Mouse (Mus musculus) ES-Bruce4 (cell line): Measurements from ENCODE around the gene Arhgap21. TPM values are rescaled to one million over a fixed set of nuclear protein-coding genes. Genes with fewer than 3 reads are reported as not detected.

Experiments used
- H3K27ac ChIP-seq: 2 replicates; pipeline ENCODE4 v1.5.1; 2012; ENCODE audit warnings: low read length, inconsistent platforms; ENCODE audit not compliant: insufficient read depth
- H3K27me3 ChIP-seq: 2 replicates; pipeline ENCODE4 v1.6.1; 2012; ENCODE audit warnings: mild to moderate bottlenecking, low read length, inconsistent platforms; ENCODE audit not compliant: control insufficient read depth, poor library complexity, insufficient read depth, severe bottlenecking
- H3K36me3 ChIP-seq: 2 replicates; pipeline ENCODE4 v1.6.1; 2012; ENCODE audit warnings: inconsistent platforms, mild to moderate bottlenecking, low read length, moderate library complexity; ENCODE audit not compliant: control insufficient read depth, poor library complexity, insufficient read depth, severe bottlenecking
- H3K4me1 ChIP-seq: one replicate; pipeline ENCODE4 v1.8.1; 2011; ENCODE audit warnings: low read length; ENCODE audit not compliant: control insufficient read depth, insufficient read depth
- H3K4me3 ChIP-seq: 2 replicates; pipeline ENCODE4 v1.5.1; 2011; ENCODE audit warnings: low read depth, mild to moderate bottlenecking, low read length
- H3K9ac ChIP-seq: 2 replicates; pipeline ENCODE4 v1.6.1; 2012; ENCODE audit warnings: low read depth, mild to moderate bottlenecking, inconsistent platforms; ENCODE audit not compliant: poor library complexity, severe bottlenecking
- H3K9me3 ChIP-seq: replicated peaks from 2 replicates; pipeline ENCODE4 v1.6.1; 2012; ENCODE audit warnings: mild to moderate bottlenecking, low read length, inconsistent platforms; ENCODE audit not compliant: control insufficient read depth, poor library complexity, insufficient read depth, severe bottlenecking
- CTCF ChIP-seq: IDR thresholded peaks from one replicate; pipeline ENCODE4 v1.8.1; 2011; ENCODE audit warnings: low read depth, low read length
- EP300 ChIP-seq: IDR thresholded peaks from 2 replicates; pipeline ENCODE4 v1.6.1; 2011; ENCODE audit warnings: low read depth, low read length; ENCODE audit not compliant: insufficient read depth
- POLR2A ChIP-seq: IDR thresholded peaks from one replicate; pipeline ENCODE4 v1.8.1; 2011; ENCODE audit warnings: low read length; ENCODE audit not compliant: insufficient read depth
- polyA plus RNA-seq: library from polyadenylated mRNA; stranded (reverse); fragments of >200 nt; gene quantifications from 2 replicates; pipeline ENCODE4 v1.2.4, GENCODE M21; 2011; ENCODE audit warnings: low read depth; ENCODE audit not compliant: missing spikeins, insufficient read depth, insufficient read length

Gene Arhgap21
- polyA plus RNA-seq, 1 experiment: 154 TPM

DNA sequence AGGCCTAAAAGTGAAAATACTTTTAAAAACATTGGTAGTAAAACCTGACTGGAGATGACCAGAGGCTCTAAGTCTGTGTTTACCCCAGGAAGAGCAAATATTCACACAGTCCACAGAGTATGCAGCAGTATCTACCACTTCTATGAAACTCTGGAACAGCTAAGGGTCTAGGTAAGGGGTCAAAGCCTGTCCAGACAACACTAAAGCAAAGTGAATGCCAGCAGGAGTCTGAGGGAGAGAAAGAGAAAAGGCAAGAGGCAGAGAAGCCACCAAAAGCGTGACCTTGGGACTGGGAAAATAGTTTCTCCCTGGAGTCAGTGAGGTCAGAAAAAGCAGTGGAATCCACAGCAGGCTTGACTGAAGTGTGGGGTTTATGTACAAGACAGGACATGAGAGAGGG is 21.6 kb downstream of the Arhgap21 start:
- TF ChIP-seq POLR2A: no peak
- TF ChIP-seq CTCF: no peak
- no peak for TF ChIP-seq EP300
- H3K36me3 ChIP-seq: no peaks in the 10 kb centered on the region
- H3K9ac ChIP-seq: no peak overlapping the region

DNA sequence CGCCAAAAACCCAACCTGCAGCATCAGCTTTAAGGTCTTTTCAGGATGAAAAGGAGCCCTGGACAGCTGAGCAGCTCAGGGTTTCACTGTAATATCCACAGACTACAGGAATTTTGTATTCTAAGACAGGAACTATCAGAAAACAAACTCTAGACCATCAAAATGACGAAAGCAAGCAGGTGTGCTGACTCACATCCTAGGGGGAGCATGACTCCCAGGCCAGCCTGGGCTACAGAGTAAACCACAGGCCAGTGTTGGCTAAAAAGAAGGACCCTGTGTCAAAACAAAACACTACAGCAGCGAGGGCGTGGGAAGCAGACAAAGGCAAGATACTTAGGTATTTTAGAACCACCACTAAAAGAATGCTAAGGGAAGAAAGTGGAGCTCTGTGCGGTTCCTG is 23.1 kb downstream of the Arhgap21 start:
- peak overlapping the region; percentile 26; the same call in 1 of the 2 replicates for H3K27ac ChIP-seq
- TF ChIP-seq POLR2A: no peak
- H3K27me3 ChIP-seq: no peaks in the 10 kb centered on the region
- H3K36me3 ChIP-seq: no peaks in the 10 kb centered on the region
- peaks cover 4% of the 10 kb centered on the region for H3K4me1 ChIP-seq
- no peaks in the 10 kb centered on the region for H3K9me3 ChIP-seq
- no peak overlapping the region for H3K9ac ChIP-seq
- no peak overlapping the region for H3K4me3 ChIP-seq

More for the DNA sequence above, 21.6 kb downstream of the Arhgap21 start:
- Histone ChIP-seq H3K9me3 (no peaks in the 10 kb centered on the region), H3K4me3 (no peak overlapping the region), H3K4me1 (peaks cover 4% of the 10 kb centered on the region), H3K27ac (no peak overlapping the region), H3K27me3 (no peaks in the 10 kb centered on the region)

DNA sequence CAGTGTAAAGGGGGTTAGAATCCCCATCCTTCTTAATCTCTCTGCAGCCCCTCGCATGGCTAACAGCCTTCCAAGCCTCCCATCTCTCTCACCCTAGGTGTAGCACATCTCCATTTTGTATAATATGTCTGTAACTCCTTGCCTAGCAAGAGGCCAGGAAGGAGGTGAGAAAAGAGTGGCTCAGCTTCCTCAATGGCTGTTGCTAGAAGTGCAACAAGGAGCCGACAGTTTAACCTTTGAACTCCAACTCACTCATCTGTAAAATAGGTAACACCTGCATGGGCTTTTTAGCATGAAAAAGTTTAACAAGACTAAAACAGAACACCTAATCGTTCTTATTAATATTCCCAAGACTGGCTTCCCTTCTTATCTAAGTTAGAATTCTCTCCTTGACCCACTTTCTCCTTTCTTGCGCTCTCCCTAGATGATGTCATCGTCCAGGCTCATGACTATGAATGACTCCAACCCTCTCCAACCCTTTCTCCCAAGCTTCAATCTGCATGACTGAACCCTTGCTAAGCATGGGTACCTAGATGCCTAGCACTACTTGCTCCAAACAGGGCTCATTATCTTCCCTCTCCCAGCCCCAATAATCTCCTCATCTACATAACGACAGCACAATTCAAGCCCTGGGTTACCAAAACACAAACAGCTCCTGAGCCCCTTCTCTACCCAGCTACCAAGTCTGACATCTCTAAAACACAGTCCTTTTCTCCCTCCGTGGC is 24.8 kb downstream of the Arhgap21 start:
- TF ChIP-seq EP300: no peak
- TF ChIP-seq POLR2A: no peak
- TF ChIP-seq CTCF: no peak
- H3K36me3 ChIP-seq: no peaks in the 10 kb centered on the region
- peaks cover 7% of the 10 kb centered on the region for H3K4me1 ChIP-seq

DNA sequence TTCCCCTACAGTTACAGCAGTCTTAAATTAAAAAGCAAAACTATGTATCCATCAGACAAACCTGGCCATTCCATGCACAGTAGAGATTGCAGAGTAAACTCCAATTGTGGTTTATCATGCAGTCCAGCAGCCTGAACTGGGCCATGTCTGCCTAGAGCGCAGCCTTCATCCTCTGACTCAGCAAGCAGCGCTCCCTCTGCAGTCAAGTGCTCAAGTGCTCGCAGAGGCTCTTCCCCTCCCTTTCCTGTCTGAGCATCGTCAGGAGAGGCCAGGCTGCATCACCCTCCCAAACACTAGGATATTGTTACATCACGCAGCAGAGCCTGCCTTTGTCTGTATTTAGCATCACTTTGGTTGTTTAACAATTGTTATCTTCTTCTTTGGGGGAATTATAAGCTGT is 25.5 kb downstream of the Arhgap21 start:
- no peak overlapping the region for H3K4me3 ChIP-seq
- no peak overlapping the region; the same call in 1 of the 2 replicates for H3K27ac ChIP-seq
- no peak overlapping the region for H3K9ac ChIP-seq
- H3K36me3 ChIP-seq: no peaks in the 10 kb centered on the region
- no peaks in the 10 kb centered on the region for H3K27me3 ChIP-seq
- TF ChIP-seq CTCF (no peak), EP300 (peak; percentile 66; the same call in 1 of the 2 replicates)
- H3K4me1 ChIP-seq: peaks cover 9% of the 10 kb centered on the region
- no peaks in the 10 kb centered on the region for H3K9me3 ChIP-seq

More for the DNA sequence above, 24.8 kb downstream of the Arhgap21 start:
- H3K9ac ChIP-seq: no peak overlapping the region
- H3K27ac ChIP-seq: peak overlapping the region; percentile 82
- no peaks in the 10 kb centered on the region for H3K27me3 ChIP-seq
- no peak overlapping the region for H3K4me3 ChIP-seq
- H3K9me3 ChIP-seq: no peaks in the 10 kb centered on the region

DNA sequence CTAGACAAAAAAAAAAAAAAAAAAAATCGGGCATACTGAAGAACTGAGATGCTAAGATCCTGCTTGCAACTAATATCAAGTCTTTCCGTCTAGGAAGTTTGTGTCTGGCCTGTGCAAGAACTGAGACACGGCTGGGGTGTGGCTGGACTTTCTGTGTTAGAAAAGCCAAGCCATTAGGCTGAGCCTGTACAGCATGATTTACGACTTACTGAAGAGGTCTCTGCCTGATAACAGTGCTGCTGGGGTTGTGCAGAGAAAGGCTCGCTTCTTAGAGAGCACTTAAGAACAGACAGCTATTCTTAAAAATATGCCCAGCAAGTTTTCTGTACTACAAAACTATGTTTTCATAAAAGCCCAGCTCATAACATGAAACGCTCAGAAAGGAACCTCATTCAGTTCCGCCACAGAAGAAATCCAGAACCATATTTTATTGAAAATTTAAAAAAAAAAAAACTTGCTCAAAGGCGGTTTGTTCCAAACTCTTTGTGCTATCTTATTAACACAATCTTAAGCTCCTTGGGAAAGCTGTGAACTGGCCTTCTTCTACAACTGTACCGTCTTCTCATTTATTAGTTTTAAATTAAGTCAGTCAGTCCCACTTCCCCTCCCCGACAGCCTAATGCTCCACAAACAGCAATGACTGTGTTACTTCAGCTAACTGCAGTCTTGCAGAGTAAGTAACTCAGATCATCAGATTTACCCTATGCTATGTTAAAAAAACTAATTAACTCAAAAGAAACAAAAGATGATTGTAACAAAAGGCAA is 26.1 kb downstream of the Arhgap21 start:
- no peak overlapping the region for H3K27ac ChIP-seq
- H3K9ac ChIP-seq: no peak overlapping the region
- no peak for TF ChIP-seq POLR2A
- H3K27me3 ChIP-seq: no peaks in the 10 kb centered on the region
- peaks cover 9% of the 10 kb centered on the region for H3K4me1 ChIP-seq
- H3K4me3 ChIP-seq: no peak overlapping the region
- no peaks in the 10 kb centered on the region for H3K9me3 ChIP-seq
- no peaks in the 10 kb centered on the region for H3K36me3 ChIP-seq

DNA sequence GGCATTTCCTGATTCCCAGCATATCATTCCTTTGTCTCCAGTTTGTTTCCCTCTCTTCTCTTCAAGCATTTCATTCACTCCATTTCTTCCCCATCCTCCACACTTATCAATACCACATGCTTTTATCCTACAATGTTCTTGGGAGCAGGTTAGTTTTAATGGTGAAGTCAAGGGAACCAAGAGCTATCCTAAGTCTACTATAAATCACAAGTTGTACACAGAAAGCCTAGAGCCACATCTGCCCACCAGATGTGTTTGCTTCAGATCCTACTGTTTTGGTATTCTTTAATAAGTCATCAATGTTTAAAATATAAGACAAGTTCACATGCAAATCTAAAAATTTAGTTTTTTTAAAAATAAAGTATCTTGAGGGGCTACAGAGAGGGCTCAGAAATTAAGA is 27.6 kb downstream of the Arhgap21 start:
- TF ChIP-seq CTCF (no peak), POLR2A (no peak), EP300 (no peak)
- Histone ChIP-seq H3K9me3 (no peaks in the 10 kb centered on the region), H3K4me1 (peaks cover 13% of the 10 kb centered on the region), H3K4me3 (no peak overlapping the region), H3K27ac (no peak overlapping the region), H3K27me3 (no peaks in the 10 kb centered on the region), H3K9ac (no peak overlapping the region), H3K36me3 (no peaks in the 10 kb centered on the region)
